Mouse (Mus musculus) spleen, postnatal 36 days (tissue): ENCODE results near the gene Slc35b3.

Experiments
- DNase-seq, 2 experiments: peaks; one replicate each; pipeline ENCODE4 v3.0.0; 2022; ENCODE audit warnings: low spot score in 2 of 2, mixed read lengths in 1 of 2

Slc35b3 gene

GRCm38 (mm10) chr13:38938433-38938832 lies 22.2 kb downstream of the Slc35b3 start:
- DNase-seq = no peak

- peak; percentile 18 to 26 for DNase-seq
Measured at GRCm38 (mm10) chr13:38936860-38937471, 23.7 kb downstream of the Slc35b3 start.

GRCm38 (mm10) chr13:38935856-38936446 lies 24.7 kb downstream of the Slc35b3 start:
- no peak for DNase-seq

- DNase-seq = no peak
Measured at GRCm38 (mm10) chr13:38929843-38930578, 30.7 kb downstream of the Slc35b3 start.

GRCm38 (mm10) chr13:38922676-38923075 lies 38.0 kb downstream of the Slc35b3 start:
- no peak for DNase-seq

- no peak for DNase-seq
Measured at GRCm38 (mm10) chr13:38921306-38921705, 39.4 kb downstream of the Slc35b3 start.

- no peak for DNase-seq
Measured at GRCm38 (mm10) chr13:38918188-38918885, 42.3 kb downstream of the Slc35b3 start.

- no peak for DNase-seq
Measured at GRCm38 (mm10) chr13:38917556-38917955, 43.1 kb downstream of the Slc35b3 start.

GRCm38 (mm10) chr13:38914771-38915170 lies 45.9 kb downstream of the Slc35b3 start:
- no peak for DNase-seq

GRCm38 (mm10) chr13:38892364-38892763 lies 68.3 kb downstream of the Slc35b3 start:
- DNase-seq = no peak
